Mouse (Mus musculus) spleen, adult 2 months (tissue): Measurements from ENCODE around the gene Trim25. TPM values are rescaled to one million over a fixed set of nuclear protein-coding genes. Genes with fewer than 3 reads are reported as not detected.

ENCODE experiments used
- DNase-seq, 2 experiments: peaks; one replicate each; pipeline versions ENCODE4 v3.0.0 to v3.0.0-alpha.2; 2012 to 2021; ENCODE audit warnings: low spot score in 2 of 2, low read depth in 1 of 2
- H3K27ac ChIP-seq: fragments of 200-500 bp; 2 replicates; pipeline ENCODE4 v1.5.1; 2012; ENCODE audit warnings: low read length, inconsistent platforms; ENCODE audit not compliant: insufficient read depth
- H3K27me3 ChIP-seq: fragments of 200-500 bp; 2 replicates; pipeline ENCODE4 v1.6.1; 2012; ENCODE audit warnings: mild to moderate bottlenecking, moderate library complexity, low read length, inconsistent platforms; ENCODE audit not compliant: control insufficient read depth, insufficient read depth
- H3K36me3 ChIP-seq: fragments of 200-500 bp; 2 replicates; pipeline ENCODE4 v1.6.1; 2012; ENCODE audit warnings: mild to moderate bottlenecking, low read length, inconsistent platforms; ENCODE audit not compliant: control insufficient read depth, insufficient read depth
- H3K4me1 ChIP-seq: fragments of 200-500 bp; 2 replicates; pipeline ENCODE4 v1.6.1; 2011; ENCODE audit warnings: inconsistent platforms; ENCODE audit not compliant: control insufficient read depth, insufficient read depth, insufficient read length
- H3K4me3 ChIP-seq: fragments of 200-500 bp; 2 replicates; pipeline ENCODE4 v1.5.1; 2011; ENCODE audit warnings: mild to moderate bottlenecking, inconsistent platforms; ENCODE audit not compliant: insufficient read depth, insufficient read length; ENCODE audit errors: extremely low read depth
- CTCF ChIP-seq: fragments of 200-500 bp; IDR thresholded peaks from 2 replicates; pipeline ENCODE4 v1.5.1; 2011; ENCODE audit warnings: mild to moderate bottlenecking, inconsistent platforms; ENCODE audit not compliant: insufficient read depth, insufficient read length, insufficient replicate concordance; ENCODE audit errors: extremely low read depth
- POLR2A ChIP-seq: fragments of 200-500 bp; IDR thresholded peaks from 2 replicates; pipeline ENCODE4 v1.6.1; 2011; ENCODE audit warnings: low read depth, low read length, inconsistent platforms
- WGBS: fragments of 180-500 bp; shearing (Covaris S2); methylation state at CpG from one replicate; pipeline ENCODE4 v1.1.7; 2018; 5-methylcytosine and 5-hydroxymethylcytosine counted together
- polyA plus RNA-seq: library from polyadenylated mRNA; depleted of rRNA; stranded (reverse); fragments of >200 nt; gene quantifications from 2 replicates; pipeline ENCODE4 v1.2.3, GENCODE M21; 2012

The Trim25 gene
- polyA plus RNA-seq, 1 experiment = 41.5 TPM

DNA sequence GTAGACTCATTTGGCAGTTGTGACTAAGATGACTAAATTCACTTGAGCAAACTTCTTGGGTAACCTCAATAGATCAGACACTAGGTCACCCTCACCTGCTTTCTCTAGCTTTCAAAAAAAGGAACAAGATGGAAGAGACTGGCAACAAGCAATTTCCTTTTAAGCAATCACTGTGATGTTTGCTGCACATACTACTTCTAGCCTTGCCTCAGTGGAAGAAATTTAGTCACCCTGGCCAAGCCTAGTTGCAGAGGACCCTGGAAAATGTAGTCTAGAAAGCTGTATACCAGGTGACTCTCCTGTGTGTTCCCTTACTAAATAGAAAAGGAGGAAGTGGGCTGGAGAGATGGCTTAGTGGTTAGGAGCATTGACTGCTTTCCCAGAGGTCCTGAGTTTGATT is 7.2 kb downstream of the Trim25 start:
- Histone ChIP-seq H3K4me3 (no peak overlapping the region), H3K27ac (no peak overlapping the region), H3K27me3 (no peaks in the 10 kb centered on the region), H3K36me3 (peaks cover 39% of the 10 kb centered on the region), H3K4me1 (peaks cover 22% of the 10 kb centered on the region; the same call in 1 of the 2 replicates)
- DNase-seq = no peak
- TF ChIP-seq CTCF (no peak), POLR2A (no peak)

DNA sequence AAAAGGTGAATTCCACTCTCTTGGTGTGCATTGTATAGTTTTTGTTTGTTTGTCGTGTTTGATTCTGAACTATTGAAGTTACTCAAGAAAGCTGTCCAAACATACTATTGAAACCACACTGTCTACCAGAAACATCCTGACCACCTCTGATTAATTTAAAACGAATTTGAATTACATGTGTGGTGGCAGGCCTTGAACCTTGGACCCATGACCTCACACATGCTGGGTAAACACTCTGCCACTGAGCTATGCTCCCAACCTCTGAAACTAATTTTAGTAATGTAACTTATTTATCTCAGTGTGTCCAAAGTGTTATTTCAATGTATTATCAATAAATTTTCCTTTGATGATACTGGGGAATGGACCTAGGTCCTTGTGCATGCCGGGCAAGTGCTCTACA is 8.4 kb downstream of the Trim25 start:
- Histone ChIP-seq H3K36me3 (peaks cover 49% of the 10 kb centered on the region), H3K27me3 (no peaks in the 10 kb centered on the region), H3K4me1 (peaks cover 13% of the 10 kb centered on the region; the same call in 1 of the 2 replicates), H3K4me3 (no peak overlapping the region), H3K27ac (no peak overlapping the region)
- no peak for TF ChIP-seq POLR2A
- no peak for TF ChIP-seq CTCF
- 92% methylated on average over 3 of the region's 3 CpGs for WGBS
- no peak for DNase-seq

DNA sequence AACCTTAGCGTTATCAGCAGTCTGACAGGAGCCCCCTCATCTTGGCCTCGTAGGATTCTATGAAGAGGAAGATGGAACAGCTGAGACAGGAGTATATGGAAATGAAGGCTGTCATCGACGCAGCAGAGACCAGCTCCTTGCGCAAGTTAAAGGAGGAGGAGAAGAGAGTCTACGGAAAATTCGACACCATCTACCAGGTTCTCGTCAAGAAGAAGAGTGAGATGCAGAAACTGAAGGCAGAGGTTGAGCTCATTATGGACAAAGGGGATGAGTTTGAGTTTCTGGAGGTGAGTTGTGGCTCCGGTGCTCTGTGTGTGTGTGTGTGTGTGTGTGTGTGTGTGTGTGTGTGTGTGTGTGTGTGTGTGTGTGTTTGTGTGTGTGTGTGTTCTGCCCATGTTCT is 9.9 kb downstream of the Trim25 start:
- Histone ChIP-seq H3K36me3 (peaks cover 61% of the 10 kb centered on the region), H3K4me1 (no peaks in the 10 kb centered on the region), H3K4me3 (no peak overlapping the region), H3K27me3 (no peaks in the 10 kb centered on the region), H3K27ac (no peak overlapping the region)
- no peak for TF ChIP-seq CTCF
- TF ChIP-seq POLR2A = no peak
- no peak for DNase-seq
- WGBS = 90% methylated on average over 9 of the region's 9 CpGs

DNA sequence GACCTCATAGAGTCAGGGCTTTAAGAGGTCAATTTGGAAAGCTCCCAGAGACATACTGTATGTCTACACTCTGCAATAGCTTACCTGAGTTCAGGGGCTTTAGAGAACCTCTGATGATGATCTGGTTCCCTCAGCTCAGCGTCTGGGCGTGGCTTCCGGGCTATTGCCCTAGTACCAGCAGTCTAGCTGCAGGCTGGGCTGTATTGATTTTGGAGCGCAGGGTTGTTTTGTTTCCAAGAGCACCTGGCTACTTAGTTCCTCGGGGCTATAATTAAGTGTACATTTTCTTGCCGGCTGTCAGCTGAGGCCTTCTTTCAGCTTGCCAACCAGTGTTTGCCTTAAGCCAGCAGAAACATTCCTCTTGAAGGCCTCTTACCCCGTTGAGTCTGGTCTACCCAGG is 10.3 kb downstream of the Trim25 start:
- Histone ChIP-seq H3K27me3 (no peaks in the 10 kb centered on the region), H3K36me3 (peaks cover 63% of the 10 kb centered on the region), H3K27ac (no peak overlapping the region), H3K4me3 (no peak overlapping the region), H3K4me1 (no peaks in the 10 kb centered on the region)
- WGBS = 90% methylated on average over 7 of the region's 7 CpGs
- TF ChIP-seq POLR2A = no peak
- TF ChIP-seq CTCF = no peak
- no peak for DNase-seq

DNA sequence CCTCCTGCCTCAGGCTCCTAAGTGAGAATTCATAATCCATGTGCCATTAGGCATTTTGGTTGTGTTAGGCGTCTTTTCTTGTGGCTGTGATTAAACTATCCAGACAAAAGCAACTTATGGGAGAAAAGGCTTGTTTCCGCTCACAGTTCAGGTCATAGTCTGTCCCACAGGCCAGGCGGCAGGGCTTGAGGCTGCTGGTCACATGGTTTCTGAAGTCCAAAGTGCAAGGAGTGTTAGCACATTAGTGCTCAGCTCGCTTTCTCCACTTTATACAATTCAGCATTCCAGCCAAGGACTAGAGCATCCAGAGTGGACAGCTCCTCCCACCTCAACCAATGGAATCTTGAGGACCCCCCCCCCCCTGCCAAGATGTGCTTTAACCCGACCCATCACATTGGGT is 13.1 kb downstream of the Trim25 start:
- Histone ChIP-seq H3K4me3 (no peak overlapping the region), H3K36me3 (peaks cover 75% of the 10 kb centered on the region), H3K4me1 (no peaks in the 10 kb centered on the region), H3K27me3 (no peaks in the 10 kb centered on the region), H3K27ac (no peak overlapping the region)
- TF ChIP-seq POLR2A = no peak
- TF ChIP-seq CTCF = no peak
- no peak for DNase-seq
- WGBS = 95% methylated on average over 5 of the region's 5 CpGs

DNA sequence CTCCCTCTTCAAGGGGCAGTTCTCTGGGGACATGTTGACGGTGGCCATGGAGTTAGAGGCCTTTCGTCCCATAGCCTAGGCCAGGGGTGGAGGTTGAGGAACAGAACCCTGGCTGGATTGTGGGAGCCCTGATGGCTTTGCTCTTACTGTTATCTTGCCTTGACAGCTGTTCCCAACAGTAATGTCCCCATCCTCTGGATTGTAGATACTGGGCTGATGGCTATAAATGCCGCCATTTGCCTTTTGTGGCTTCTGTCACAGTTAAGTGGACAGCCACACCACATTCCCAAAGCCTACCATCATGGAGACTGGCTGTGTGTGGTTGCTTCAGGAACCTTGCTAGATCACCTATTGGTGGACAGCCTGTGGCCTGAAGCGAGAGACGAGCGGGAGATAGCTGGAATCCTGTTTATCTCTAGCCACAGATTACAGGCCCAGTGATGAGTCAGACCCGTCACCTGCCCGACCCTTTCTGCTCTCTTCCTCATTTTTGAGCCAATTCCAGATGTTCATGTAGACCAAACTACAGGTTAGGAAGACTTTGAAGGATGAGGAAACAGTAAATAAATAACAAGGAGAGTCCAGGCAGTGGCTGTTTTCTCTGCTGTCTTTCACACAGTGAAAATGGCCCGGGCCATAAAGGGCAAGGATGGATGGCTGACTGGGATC is 18.5 kb downstream of the Trim25 start:
- 80% methylated on average over 9 of the region's 9 CpGs for WGBS
- no peaks in the 10 kb centered on the region for H3K4me1 ChIP-seq
- no peak overlapping the region for H3K27ac ChIP-seq
- H3K27me3 ChIP-seq = no peaks in the 10 kb centered on the region
- H3K4me3 ChIP-seq = no peak overlapping the region
- no peak for DNase-seq
- peaks cover 59% of the 10 kb centered on the region for H3K36me3 ChIP-seq
- TF ChIP-seq CTCF = no peak
- no peak for TF ChIP-seq POLR2A

DNA sequence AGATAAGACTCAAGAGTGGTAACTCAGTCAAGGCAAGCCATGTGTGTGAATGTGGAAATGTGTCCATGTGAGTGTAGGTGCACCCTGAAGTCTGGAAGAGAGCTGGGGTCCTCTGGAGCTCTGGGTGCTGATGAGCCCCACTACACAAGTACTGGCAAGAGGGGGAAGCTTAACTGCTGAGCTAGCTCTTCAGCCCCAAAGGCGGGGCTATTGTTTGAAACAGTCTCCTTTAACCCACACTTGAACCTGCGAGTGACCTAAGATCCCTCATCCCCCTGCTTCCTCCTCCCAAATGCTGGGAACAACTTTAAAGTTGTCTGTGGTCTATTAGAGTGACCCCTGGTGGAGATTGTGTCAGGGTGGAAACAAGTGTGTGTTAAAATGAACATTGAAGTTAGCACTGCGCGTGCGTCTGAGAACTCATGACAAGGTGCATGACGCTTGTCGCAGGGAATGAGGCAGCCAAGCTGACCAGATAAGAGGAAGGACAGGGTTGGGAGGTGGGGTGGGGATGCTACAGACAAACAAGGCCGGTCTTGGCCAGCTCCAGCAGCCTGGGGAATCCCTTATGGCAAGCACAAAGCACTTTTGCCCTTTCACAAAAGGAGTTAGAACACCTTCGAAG is 21.6 kb downstream of the Trim25 start:
- no peak for TF ChIP-seq POLR2A
- TF ChIP-seq CTCF = no peak
- H3K36me3 ChIP-seq = peaks cover 32% of the 10 kb centered on the region
- H3K4me3 ChIP-seq = no peak overlapping the region
- no peak for DNase-seq
- H3K27me3 ChIP-seq = no peaks in the 10 kb centered on the region
- no peak overlapping the region for H3K27ac ChIP-seq
- H3K4me1 ChIP-seq = peaks cover 14% of the 10 kb centered on the region; the same call in 1 of the 2 replicates
- WGBS = 82% methylated on average over 9 of the region's 9 CpGs
